In the genomic region with DNA sequence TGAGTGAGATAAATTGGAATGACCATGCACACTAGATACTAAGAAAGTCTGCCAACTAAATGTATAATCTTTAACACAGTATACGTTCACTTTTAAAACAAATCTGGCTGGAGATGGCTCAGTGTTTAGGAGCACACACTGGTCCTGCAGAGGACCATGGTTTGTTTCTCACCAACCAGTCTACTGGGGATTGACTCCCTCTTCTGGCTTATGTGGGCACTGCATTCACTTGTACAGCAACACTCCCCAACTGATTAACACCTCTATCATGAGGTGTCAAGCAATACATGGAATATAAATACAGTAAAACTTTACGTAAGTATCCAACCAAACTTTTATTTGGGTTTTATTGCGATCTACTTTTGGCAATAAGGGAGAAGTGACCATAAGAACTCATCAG, we compare ENCODE assay signal across 24 mouse cellular contexts. TPM values are rescaled to one million over a fixed set of nuclear protein-coding genes. Genes with fewer than 3 reads are reported as not detected.
DNase-seq lines count a peak whose midpoint lies in the region; ATAC-seq and TF ChIP-seq lines count a peak whose summit lies in the region.
"Had no signal": no experiment of that assay in that cellular context is flagged by ENCODE, and none has a peak within 500 bp of the region (broad histone marks: within the 10 kb centered on the region; RNA-seq: fewer than 3 reads in every experiment).

No protein-coding gene starts in this region.

- H3K27me3 ChIP-seq in hindbrain, postnatal 0 days (ENCODE audit: insufficient read depth, low read length), result no peaks in the 10 kb centered on the region
- H3K27me3 ChIP-seq in hindbrain, embryonic 10.5 days (ENCODE audit: insufficient read depth, poor library complexity, severe bottlenecking), result no peaks in the 10 kb centered on the region
- no peaks in the 10 kb centered on the region for H3K27me3 ChIP-seq in lung, postnatal 0 days (replicated peaks; ENCODE audit: insufficient read depth, low read length)
- H3K27me3 ChIP-seq: hindbrain, embryonic 12.5 days; intestine, embryonic 15.5 days; stomach, embryonic 15.5 days had no signal

- no peak overlapping the region for H3K4me2 ChIP-seq in hindbrain, postnatal 0 days (ENCODE audit: low read depth, low read length)
- H3K4me2 ChIP-seq in lung, postnatal 0 days (replicated peaks; ENCODE audit: low read depth, low read length), result no peak overlapping the region
- H3K4me2 ChIP-seq: hindbrain, embryonic 12.5 days; intestine, embryonic 15.5 days; stomach, embryonic 15.5 days had no signal

- WGBS in hindbrain, postnatal 0 days, result 95% methylated on average over 3 of the region's 3 CpGs
- 93% methylated on average over 3 of the region's 3 CpGs for WGBS in hindbrain, embryonic 10.5 days
- WGBS in lung, postnatal 0 days, result 88% methylated on average over 3 of the region's 3 CpGs

- H3K27ac ChIP-seq in hindbrain, postnatal 0 days, result no peak overlapping the region
- H3K27ac ChIP-seq in hindbrain, embryonic 10.5 days, result no peak overlapping the region
- no peak overlapping the region for H3K27ac ChIP-seq in lung, postnatal 0 days (ENCODE audit: low read length)
- H3K27ac ChIP-seq: hindbrain, embryonic 12.5 days; intestine, embryonic 15.5 days; stomach, embryonic 15.5 days had no signal

- no peak for TF ChIP-seq EP300 in lung, postnatal 0 days (IDR thresholded peaks at IDR 0.05)

- H3K4me3 ChIP-seq in hindbrain, postnatal 0 days (ENCODE audit: low read length), result no peak overlapping the region
- H3K4me3 ChIP-seq in hindbrain, embryonic 10.5 days, result no peak overlapping the region
- H3K4me3 ChIP-seq in lung, postnatal 0 days (ENCODE audit: low read depth, low read length), result no peak overlapping the region
- H3K4me3 ChIP-seq: hindbrain, embryonic 12.5 days; intestine, embryonic 15.5 days; stomach, embryonic 15.5 days had no signal

- DNase-seq in hindbrain, postnatal 0 days (ENCODE audit: low spot score), result no peak
- DNase-seq in hindbrain, embryonic 10.5 days (ENCODE audit: low spot score), result no peak
- DNase-seq in lung, postnatal 0 days (ENCODE audit: low spot score), result no peak
- no peak for DNase-seq in lung, postnatal 36 days
- DNase-seq in NIH3T3 (ENCODE audit: low read depth), result peak; percentile 34
- no peak for DNase-seq in urinary bladder, postnatal 25 days (ENCODE audit: low spot score)
- DNase-seq in layer of hippocampus, postnatal 10 days (ENCODE audit: low spot score in 2 of 2), result no peak
- DNase-seq: cerebellum, adult 11-12 months; cerebellum, postnatal 36 days; gastrocnemius, postnatal 10 days; heart, adult 18-20 months; kidney, postnatal 14 days; layer of hippocampus, adult 9-11 months; lung, adult 2 months had no signal

- peak; percentile 16; the same call in 1 of the 2 replicates for TF ChIP-seq CTCF in hindbrain, postnatal 0 days (IDR thresholded peaks at IDR 0.05; ENCODE audit: low read depth)
- peak; percentile 47 for TF ChIP-seq CTCF in lung, postnatal 0 days (IDR thresholded peaks at IDR 0.05)

- H3K9ac ChIP-seq in hindbrain, postnatal 0 days (replicated peaks; ENCODE audit: low read length), result no peak overlapping the region
- H3K9ac ChIP-seq in lung, postnatal 0 days (replicated peaks; ENCODE audit: low read depth), result no peak overlapping the region
- H3K9ac ChIP-seq: hindbrain, embryonic 12.5 days; intestine, embryonic 15.5 days; stomach, embryonic 15.5 days had no signal

- no peak for ATAC-seq in hindbrain, postnatal 0 days
- ATAC-seq in lung, postnatal 0 days, result no peak
- 0 out of 2 replicates have a peak, but pooled peaks have one; percentile 26 for ATAC-seq in megakaryocyte progenitor cell, adult 5-6 weeks (replicated peaks; ENCODE audit: poor library complexity)
- ATAC-seq: intestine, embryonic 15.5 days; midbrain, embryonic 16.5 days had no signal

- no peaks in the 10 kb centered on the region for H3K4me1 ChIP-seq in hindbrain, postnatal 0 days (ENCODE audit: insufficient read depth, low read length)
- H3K4me1 ChIP-seq in hindbrain, embryonic 10.5 days (replicated peaks), result no peaks in the 10 kb centered on the region
- H3K4me1 ChIP-seq in lung, postnatal 0 days (ENCODE audit: insufficient read depth, low read depth, low read length), result no peaks in the 10 kb centered on the region
- H3K4me1 ChIP-seq: hindbrain, embryonic 12.5 days; intestine, embryonic 15.5 days; stomach, embryonic 15.5 days had no signal

- peaks cover 20% of the 10 kb centered on the region; the same call in 1 of the 2 replicates for H3K36me3 ChIP-seq in hindbrain, postnatal 0 days (ENCODE audit: insufficient read depth, low read length)
- peaks cover 50% of the 10 kb centered on the region for H3K36me3 ChIP-seq in hindbrain, embryonic 10.5 days
- 0 out of 2 replicates have a peak, but pooled peaks cover 11% of the 10 kb centered on the region for H3K36me3 ChIP-seq in lung, postnatal 0 days (ENCODE audit: insufficient read depth, low read length)

- no peaks in the 10 kb centered on the region for H3K9me3 ChIP-seq in hindbrain, postnatal 0 days (ENCODE audit: low read length)
- H3K9me3 ChIP-seq in hindbrain, embryonic 10.5 days, result no peaks in the 10 kb centered on the region
- no peaks in the 10 kb centered on the region for H3K9me3 ChIP-seq in lung, postnatal 0 days (ENCODE audit: low read length)
- H3K9me3 ChIP-seq: hindbrain, embryonic 12.5 days; intestine, embryonic 15.5 days; stomach, embryonic 15.5 days had no signal

RNA-seq across cellular contexts. Expression of a gene that starts 5.5 kb away (rescaled TPM):
- total RNA-seq in hindbrain, postnatal 0 days (2014; rRNA removed), result 234 and 266 TPM in 2 replicates
- 216 and 219 TPM in 2 replicates for polyA plus RNA-seq in hindbrain, postnatal 0 days (2015; fragmentation: Nextera tagmentation; extraction: Ambion mirVana)
- polyA plus RNA-seq in hindbrain, embryonic 10.5 days (2016; fragmentation: Nextera tagmentation; extraction: Ambion mirVana), result 264 and 323 TPM in 2 replicates
- polyA plus RNA-seq in lung, postnatal 0 days (2015; fragmentation: Nextera tagmentation; extraction: Ambion mirVana), result 107 and 109 TPM in 2 replicates
- total RNA-seq in megakaryocyte progenitor cell, adult 5-6 weeks (2015), result 627 and 662 TPM in 2 replicates
- 516 and 565 TPM in 2 replicates for total RNA-seq in megakaryocyte progenitor cell, adult 5-6 weeks (2017)
- 100 to 1,000 TPM; 241 to 255 TPM for total RNA-seq in layer of hippocampus, postnatal 10 days (2021)

RNA-seq across cellular contexts. Expression of a gene that starts 24.0 kb away (rescaled TPM):
- 0.16 TPM in 1 of 2 replicates, not detected in the other for total RNA-seq in hindbrain, postnatal 0 days (2014; rRNA removed)
- polyA plus RNA-seq in hindbrain, postnatal 0 days (2015; fragmentation: Nextera tagmentation; extraction: Ambion mirVana), result not detected in 2 replicates
- polyA plus RNA-seq in hindbrain, embryonic 10.5 days (2016; fragmentation: Nextera tagmentation; extraction: Ambion mirVana), result not detected in 2 replicates
- polyA plus RNA-seq in lung, postnatal 0 days (2015; fragmentation: Nextera tagmentation; extraction: Ambion mirVana), result 0.45 and 0.58 TPM in 2 replicates
- total RNA-seq in megakaryocyte progenitor cell, adult 5-6 weeks (2015), result not detected in 2 replicates
- not detected in 2 replicates for total RNA-seq in megakaryocyte progenitor cell, adult 5-6 weeks (2017)
- under 1 TPM in 1 of 2 experiments, not detected in 1; 0.34 TPM for total RNA-seq in layer of hippocampus, postnatal 10 days (2021)
- total RNA-seq: adrenal gland, adult 18-20 months; gastrocnemius, postnatal 10 days; megakaryocyte, adult 5-6 weeks had no signal
- polyA plus RNA-seq: embryonic facial prominence, embryonic 11.5 days; hindbrain, embryonic 12.5 days; intestine, embryonic 15.5 days; midbrain, embryonic 16.5 days; spleen, adult 2 months; stomach, embryonic 15.5 days; thymus, postnatal 0 days had no signal
